Mouse (Mus musculus): Measurements from ENCODE around the gene Ccdc163.

Ccdc163 gene

GRCm38 (mm10) chr4:116703804-116704203, 4.5 kb upstream of the Ccdc163 start:
- peak; percentile 72 for DNase-seq (ENCODE audit: low spot score)

GRCm38 (mm10) chr4:116707666-116708065, 643 bp upstream of the Ccdc163 start:
- no peak for DNase-seq (ENCODE audit: low spot score)

- no peak for DNase-seq (ENCODE audit: low spot score)
Observed at GRCm38 (mm10) chr4:116708791-116709390, 582 bp downstream of the Ccdc163 start.

- no peak for DNase-seq (ENCODE audit: low spot score)
Observed at GRCm38 (mm10) chr4:116710154-116710553, 1.8 kb downstream of the Ccdc163 start.

GRCm38 (mm10) chr4:116712536-116712935, 4.2 kb downstream of the Ccdc163 start:
- DNase-seq (ENCODE audit: low spot score): no peak

- peak; percentile 81 for DNase-seq (ENCODE audit: low spot score)
Observed at GRCm38 (mm10) chr4:116719396-116719795, 11.1 kb downstream of the Ccdc163 start.

- peak; percentile 98 for DNase-seq (ENCODE audit: low spot score)
Observed at GRCm38 (mm10) chr4:116720343-116721097, 12.2 kb downstream of the Ccdc163 start, which contains the start of gene Tesk2. Tesk2 (plus strand) TSS chr4:116720948.

- no peak for DNase-seq (ENCODE audit: low spot score)
Observed at GRCm38 (mm10) chr4:116721098-116721628, 12.9 kb downstream of the Ccdc163 start.

GRCm38 (mm10) chr4:116722230-116722629, 13.9 kb downstream of the Ccdc163 start:
- no peak for DNase-seq (ENCODE audit: low spot score)

GRCm38 (mm10) chr4:116725444-116725843, 17.1 kb downstream of the Ccdc163 start:
- DNase-seq (ENCODE audit: low spot score): no peak

GRCm38 (mm10) chr4:116727401-116727800, 19.1 kb downstream of the Ccdc163 start:
- DNase-seq (ENCODE audit: low spot score): no peak

- DNase-seq (ENCODE audit: low spot score): no peak
Observed at GRCm38 (mm10) chr4:116729532-116729931, 21.2 kb downstream of the Ccdc163 start.

- no peak for DNase-seq (ENCODE audit: low spot score)
Observed at GRCm38 (mm10) chr4:116731077-116731476, 22.8 kb downstream of the Ccdc163 start.

- DNase-seq (ENCODE audit: low spot score): no peak
Observed at GRCm38 (mm10) chr4:116732355-116732754, 24.0 kb downstream of the Ccdc163 start.

- DNase-seq (ENCODE audit: low spot score): no peak
Observed at GRCm38 (mm10) chr4:116734996-116735395, 26.7 kb downstream of the Ccdc163 start.

GRCm38 (mm10) chr4:116738972-116739751, 30.9 kb downstream of the Ccdc163 start:
- no peak for DNase-seq (ENCODE audit: low spot score)

GRCm38 (mm10) chr4:116749750-116750149, 41.4 kb downstream of the Ccdc163 start:
- no peak for DNase-seq (ENCODE audit: low spot score)

GRCm38 (mm10) chr4:116761914-116762313, 53.6 kb downstream of the Ccdc163 start:
- no peak for DNase-seq (ENCODE audit: low spot score)

GRCm38 (mm10) chr4:116764001-116764400, 55.7 kb downstream of the Ccdc163 start:
- DNase-seq (ENCODE audit: low spot score): no peak

GRCm38 (mm10) chr4:116768510-116768909, 60.2 kb downstream of the Ccdc163 start:
- DNase-seq (ENCODE audit: low spot score): no peak

- peak; percentile 38 for DNase-seq (ENCODE audit: low spot score)
Observed at GRCm38 (mm10) chr4:116769060-116769459, 60.8 kb downstream of the Ccdc163 start.

- no peak for DNase-seq (ENCODE audit: low spot score)
Observed at GRCm38 (mm10) chr4:116776391-116776790, 68.1 kb downstream of the Ccdc163 start.

Measured in lung, postnatal 25 days (tissue).